Mouse (Mus musculus) neutrophil, adult 5-6 weeks (primary cell): ENCODE measurements around the gene Spag9. TPM values are rescaled to one million over a fixed set of nuclear protein-coding genes. Genes with fewer than 3 reads are reported as not detected.

Source experiments
- ATAC-seq: fragments of 151-379, 151-347 bp; 2 replicates; pipeline ENCODE4 v1.8.0; 2017; ENCODE audit warnings: mild to moderate bottlenecking, moderate TSS enrichment; ENCODE audit not compliant: insufficient number of reproducible peaks, poor library complexity, low FRiP score, severe bottlenecking; ENCODE audit errors: extremely low read depth
- total RNA-seq: library from RNA; stranded (forward); fragments of 200-1000 nt; gene quantifications from 2 replicates; pipeline ENCODE4 v1.2.3, GENCODE M21; 2017

Spag9 gene
- total RNA-seq, result 180 and 187 TPM in 2 replicates

- peak; percentile 74 for ATAC-seq
Observed at GRCm38 (mm10) chr11:93995720-93996305, at the start of gene Spag9. TSS of gene Spag9 (plus strand) at chr11:93996091.

- no peak for ATAC-seq
Observed at GRCm38 (mm10) chr11:93948887-93949567, 46.9 kb upstream of the Spag9 start.

- no peak for ATAC-seq
Observed at GRCm38 (mm10) chr11:93950045-93950444, 45.8 kb upstream of the Spag9 start.

- no peak for ATAC-seq
Observed at GRCm38 (mm10) chr11:93952376-93952775, 43.5 kb upstream of the Spag9 start.

GRCm38 (mm10) chr11:93954738-93955255 lies 41.1 kb upstream of the Spag9 start:
- no peak for ATAC-seq

GRCm38 (mm10) chr11:93955256-93956150 lies 40.4 kb upstream of the Spag9 start:
- ATAC-seq, result peak; percentile 94

GRCm38 (mm10) chr11:93956159-93956558 lies 39.7 kb upstream of the Spag9 start, which contains the start of gene Nme2:
TSS of gene Nme2 (minus strand) at chr11:93956259.
- ATAC-seq, result no peak

GRCm38 (mm10) chr11:93957031-93957555 lies 38.8 kb upstream of the Spag9 start:
- no peak for ATAC-seq

- ATAC-seq, result no peak
Observed at GRCm38 (mm10) chr11:93957746-93958145, 38.1 kb upstream of the Spag9 start.

- ATAC-seq, result no peak
Observed at GRCm38 (mm10) chr11:93961482-93961881, 34.4 kb upstream of the Spag9 start.

GRCm38 (mm10) chr11:93963013-93963412 lies 32.9 kb upstream of the Spag9 start:
- ATAC-seq, result no peak

- ATAC-seq, result no peak
Observed at GRCm38 (mm10) chr11:93965391-93965790, 30.5 kb upstream of the Spag9 start.

GRCm38 (mm10) chr11:93967381-93967780 lies 28.5 kb upstream of the Spag9 start:
- ATAC-seq, result no peak

GRCm38 (mm10) chr11:93968005-93968847 lies 27.7 kb upstream of the Spag9 start, which contains the start of the genes Gm20390 and Nme1:
TSS of gene Gm20390 (minus strand) at chr11:93968293.
TSS of gene Nme1 (minus strand) at chr11:93968521.
- peak; percentile 97 for ATAC-seq

- ATAC-seq, result no peak
Observed at GRCm38 (mm10) chr11:93968848-93969128, 27.1 kb upstream of the Spag9 start.

GRCm38 (mm10) chr11:93969171-93969570 lies 26.7 kb upstream of the Spag9 start:
- ATAC-seq, result no peak

GRCm38 (mm10) chr11:93969799-93970198 lies 26.1 kb upstream of the Spag9 start:
- no peak for ATAC-seq

GRCm38 (mm10) chr11:93972951-93973350 lies 22.9 kb upstream of the Spag9 start:
- ATAC-seq, result no peak
